Mouse (Mus musculus) testis, adult 2 months (tissue): Measurements from ENCODE around the gene Ccnjl.

Experiments
- CTCF ChIP-seq: fragments of 200-500 bp; IDR thresholded peaks from 2 replicates; pipeline ENCODE4 v1.5.1; 2012; ENCODE audit warnings: low read depth, mild to moderate bottlenecking, inconsistent platforms, low read length, moderate library complexity; ENCODE audit not compliant: control insufficient read depth, insufficient read depth, insufficient replicate concordance
- POLR2A ChIP-seq: fragments of 200-500 bp; IDR thresholded peaks from 2 replicates; pipeline ENCODE4 v1.6.1; 2012; ENCODE audit warnings: low read depth, mild to moderate bottlenecking, inconsistent platforms, low read length, moderate library complexity; ENCODE audit not compliant: control insufficient read depth

- TF ChIP-seq CTCF (no peak), POLR2A (no peak)
Observed at GRCm38 (mm10) chr11:43495532-43495931, 33.1 kb upstream of the Ccnjl start.
